Mouse (Mus musculus): Measurements from ENCODE around the gene Rps19bp1. TPM values are rescaled to one million over a fixed set of nuclear protein-coding genes. Genes with fewer than 3 reads are reported as not detected.

Gene Rps19bp1
- polyA plus RNA-seq (2012; ENCODE audit: insufficient read depth, insufficient read length, low replicate concordance, missing spikeins), result not detected in 2 replicates

- peaks cover 8% of the 10 kb centered on the region for H3K4me1 ChIP-seq (ENCODE audit: control insufficient read depth, insufficient read depth, low read length)
- H3K27ac ChIP-seq (ENCODE audit: insufficient read depth, low read depth, low read length), result peak within 1 kb of the TSS; percentile 6; the same call in 1 of the 2 replicates
- under 1% methylated on average over 66 of the region's 66 CpGs for WGBS
- no peak for TF ChIP-seq CTCF (IDR thresholded peaks at IDR 0.05; ENCODE audit: insufficient read depth, low read depth, low read length)
- TF ChIP-seq POLR2A (IDR thresholded peaks at IDR 0.05; ENCODE audit: insufficient read depth, low read depth, low read length), result peak; percentile 70
- H3K4me3 ChIP-seq (ENCODE audit: insufficient read depth, low read depth, low read length), result peak within 1 kb of the TSS; percentile 91
These were observed at the start of gene Rps19bp1 for GRCm38 (mm10) chr15:80263610-80264575. TSS of gene Rps19bp1 (minus strand) at chr15:80264315.

GRCm38 (mm10) chr15:80306146-80306545, 42.0 kb upstream of the Rps19bp1 start:
- Histone ChIP-seq H3K4me3 (ENCODE audit: insufficient read depth, low read depth, low read length) (no peak overlapping the region), H3K4me1 (ENCODE audit: control insufficient read depth, insufficient read depth, low read length) (peaks cover 46% of the 10 kb centered on the region), H3K27ac (ENCODE audit: insufficient read depth, low read depth, low read length) (no peak overlapping the region)
- TF ChIP-seq CTCF (IDR thresholded peaks at IDR 0.05; ENCODE audit: insufficient read depth, low read depth, low read length) (no peak), POLR2A (IDR thresholded peaks at IDR 0.05; ENCODE audit: insufficient read depth, low read depth, low read length) (no peak)
- 66% methylated on average over 8 of the region's 8 CpGs for WGBS

- TF ChIP-seq CTCF (IDR thresholded peaks at IDR 0.05; ENCODE audit: insufficient read depth, low read depth, low read length) (no peak), POLR2A (IDR thresholded peaks at IDR 0.05; ENCODE audit: insufficient read depth, low read depth, low read length) (no peak)
- H3K4me1 ChIP-seq (ENCODE audit: control insufficient read depth, insufficient read depth, low read length), result peaks cover 40% of the 10 kb centered on the region
- whole genome bisulfite sequencing, result 68% methylated on average over 12 of the region's 12 CpGs
These were observed 40.1 kb upstream of the Rps19bp1 start for GRCm38 (mm10) chr15:80304188-80304587.

GRCm38 (mm10) chr15:80303779-80304178, 39.7 kb upstream of the Rps19bp1 start:
- Histone ChIP-seq H3K27ac (ENCODE audit: insufficient read depth, low read depth, low read length) (peak overlapping the region; percentile 49), H3K4me3 (ENCODE audit: insufficient read depth, low read depth, low read length) (no peak overlapping the region), H3K4me1 (ENCODE audit: control insufficient read depth, insufficient read depth, low read length) (peaks cover 38% of the 10 kb centered on the region)
- 51% methylated on average over 14 of the region's 14 CpGs for WGBS
- TF ChIP-seq POLR2A (IDR thresholded peaks at IDR 0.05; ENCODE audit: insufficient read depth, low read depth, low read length), result no peak

More at GRCm38 (mm10) chr15:80304188-80304587, 40.1 kb upstream of the Rps19bp1 start:
- Histone ChIP-seq H3K4me3 (ENCODE audit: insufficient read depth, low read depth, low read length) (no peak overlapping the region), H3K27ac (ENCODE audit: insufficient read depth, low read depth, low read length) (peak overlapping the region; percentile 29)

GRCm38 (mm10) chr15:80297146-80297545, 33.0 kb upstream of the Rps19bp1 start:
- Histone ChIP-seq H3K4me1 (ENCODE audit: control insufficient read depth, insufficient read depth, low read length) (peaks cover 30% of the 10 kb centered on the region), H3K27ac (ENCODE audit: insufficient read depth, low read depth, low read length) (no peak overlapping the region), H3K4me3 (ENCODE audit: insufficient read depth, low read depth, low read length) (no peak overlapping the region)
- 100% methylated on average over 1 of the region's 1 CpGs for WGBS
- TF ChIP-seq CTCF (IDR thresholded peaks at IDR 0.05; ENCODE audit: insufficient read depth, low read depth, low read length) (no peak), POLR2A (IDR thresholded peaks at IDR 0.05; ENCODE audit: insufficient read depth, low read depth, low read length) (no peak)

GRCm38 (mm10) chr15:80289436-80289835, 25.3 kb upstream of the Rps19bp1 start:
- Histone ChIP-seq H3K27ac (ENCODE audit: insufficient read depth, low read depth, low read length) (peak overlapping the region; percentile 89), H3K4me3 (ENCODE audit: insufficient read depth, low read depth, low read length) (peak overlapping the region; percentile 86), H3K4me1 (ENCODE audit: control insufficient read depth, insufficient read depth, low read length) (peaks cover 56% of the 10 kb centered on the region)
- TF ChIP-seq CTCF (IDR thresholded peaks at IDR 0.05; ENCODE audit: insufficient read depth, low read depth, low read length) (peak; percentile 71), POLR2A (IDR thresholded peaks at IDR 0.05; ENCODE audit: insufficient read depth, low read depth, low read length) (no peak)
- 9% methylated on average over 10 of the region's 10 CpGs for WGBS

- H3K27ac ChIP-seq (ENCODE audit: insufficient read depth, low read depth, low read length), result peak overlapping the region; percentile 89
- 3% methylated on average over 23 of the region's 23 CpGs for WGBS
- no peak for TF ChIP-seq CTCF (IDR thresholded peaks at IDR 0.05; ENCODE audit: insufficient read depth, low read depth, low read length)
- TF ChIP-seq POLR2A (IDR thresholded peaks at IDR 0.05; ENCODE audit: insufficient read depth, low read depth, low read length), result no peak
- peak overlapping the region; percentile 86 for H3K4me3 ChIP-seq (ENCODE audit: insufficient read depth, low read depth, low read length)
- peaks cover 62% of the 10 kb centered on the region for H3K4me1 ChIP-seq (ENCODE audit: control insufficient read depth, insufficient read depth, low read length)
These were observed 23.9 kb upstream of the Rps19bp1 start for GRCm38 (mm10) chr15:80288036-80288435.

- Histone ChIP-seq H3K27ac (ENCODE audit: insufficient read depth, low read depth, low read length) (peak within 1 kb of the TSS; percentile 89), H3K4me3 (ENCODE audit: insufficient read depth, low read depth, low read length) (peak within 1 kb of the TSS; percentile 86), H3K4me1 (ENCODE audit: control insufficient read depth, insufficient read depth, low read length) (peaks cover 66% of the 10 kb centered on the region)
- TF ChIP-seq CTCF (IDR thresholded peaks at IDR 0.05; ENCODE audit: insufficient read depth, low read depth, low read length) (no peak), POLR2A (IDR thresholded peaks at IDR 0.05; ENCODE audit: insufficient read depth, low read depth, low read length) (0 out of 2 replicates have a peak, but pooled peaks have one; percentile 29)
- WGBS, result 2% methylated on average over 49 of the region's 50 CpGs
These were observed 22.8 kb upstream of the Rps19bp1 start, which contains the start of gene Cacna1i for GRCm38 (mm10) chr15:80286851-80287415. TSS of gene Cacna1i (plus strand) at chr15:80287238.

GRCm38 (mm10) chr15:80280646-80281045, 16.5 kb upstream of the Rps19bp1 start:
- 20% methylated on average over 6 of the region's 6 CpGs for WGBS

More at GRCm38 (mm10) chr15:80280646-80281045, 16.5 kb upstream of the Rps19bp1 start:
- Histone ChIP-seq H3K4me3 (ENCODE audit: insufficient read depth, low read depth, low read length) (no peak overlapping the region), H3K27ac (ENCODE audit: insufficient read depth, low read depth, low read length) (no peak overlapping the region), H3K4me1 (ENCODE audit: control insufficient read depth, insufficient read depth, low read length) (peaks cover 64% of the 10 kb centered on the region)
- TF ChIP-seq CTCF (IDR thresholded peaks at IDR 0.05; ENCODE audit: insufficient read depth, low read depth, low read length), result peak; percentile 34; the same call in 1 of the 2 replicates
- TF ChIP-seq POLR2A (IDR thresholded peaks at IDR 0.05; ENCODE audit: insufficient read depth, low read depth, low read length), result no peak
